Comparison of ENCODE assay signal across 8 mouse cellular contexts in the genomic region with DNA sequence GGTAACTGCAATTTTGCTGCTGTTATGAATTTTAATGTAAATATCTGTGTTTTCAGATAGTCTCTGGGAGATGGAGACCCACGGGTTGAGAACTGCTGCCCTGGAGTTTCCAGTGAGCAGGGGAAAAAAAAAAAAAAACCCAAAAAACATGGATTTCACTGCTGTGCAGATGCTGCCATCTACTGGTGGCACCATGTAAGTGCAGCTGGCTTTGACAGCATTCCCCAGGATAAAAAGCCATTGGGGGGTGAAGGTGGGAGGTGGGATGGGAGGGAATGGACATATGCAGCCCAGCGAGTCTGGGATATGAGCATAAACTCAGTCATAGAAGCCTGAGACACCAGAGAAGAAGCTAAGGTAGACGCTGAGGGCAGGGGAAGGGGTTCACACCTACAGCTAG.
DNase-seq lines count a peak whose midpoint lies in the region; ATAC-seq and TF ChIP-seq lines count a peak whose summit lies in the region.

No protein-coding gene starts in this region.

- peak; percentile 34 to 58 for DNase-seq in heart, postnatal 10 days
- DNase-seq in spleen, adult 2 months (ENCODE audit: low read depth in 1 of 2, low spot score in 2 of 2) = no peak
- DNase-seq in spleen, postnatal 36 days (ENCODE audit: low spot score in 2 of 2) = no peak
- peak; percentile 66 for DNase-seq in embryo, embryonic 10 days (ENCODE audit: low spot score)
- no peak for DNase-seq in gastrocnemius, postnatal 36 days

- H3K4me2 ChIP-seq in heart, embryonic 12.5 days = no peak overlapping the region

- peak; percentile 69; the same call in 1 of the 2 replicates for TF ChIP-seq CTCF in spleen, adult 2 months (IDR thresholded peaks at IDR 0.05; ENCODE audit: extremely low read depth, insufficient read depth, insufficient read length, insufficient replicate concordance)

- TF ChIP-seq POLR2A in spleen, adult 2 months (IDR thresholded peaks at IDR 0.05; ENCODE audit: low read depth, low read length) = no peak

- 14% methylated on average over 3 of the region's 3 CpGs for WGBS in heart, embryonic 12.5 days
- WGBS in spleen, adult 2 months = 21% methylated on average over 3 of the region's 3 CpGs

- peaks cover 15% of the 10 kb centered on the region for H3K4me1 ChIP-seq in heart, embryonic 12.5 days (replicated peaks)
- peaks cover 3% of the 10 kb centered on the region; the same call in 1 of the 2 replicates for H3K4me1 ChIP-seq in spleen, adult 2 months (ENCODE audit: control insufficient read depth, insufficient read depth, insufficient read length)

- ATAC-seq in heart, embryonic 12.5 days (ENCODE audit: insufficient number of reproducible peaks, low FRiP score) = no peak
- ATAC-seq in megakaryocyte progenitor cell, adult 5-6 weeks (replicated peaks; ENCODE audit: poor library complexity) = peak; percentile 32; the same call in 1 of the 2 replicates
- ATAC-seq in frontal cortex, adult (ENCODE audit: low TSS enrichment) = no peak

- no peaks in the 10 kb centered on the region for H3K36me3 ChIP-seq in heart, embryonic 12.5 days
- no peaks in the 10 kb centered on the region for H3K36me3 ChIP-seq in spleen, adult 2 months (ENCODE audit: control insufficient read depth, insufficient read depth, low read length)

- H3K9me3 ChIP-seq in heart, embryonic 12.5 days (replicated peaks) = no peaks in the 10 kb centered on the region

- H3K27ac ChIP-seq in heart, embryonic 12.5 days (ENCODE audit: poor library complexity, severe bottlenecking) = no peak overlapping the region
- H3K27ac ChIP-seq in spleen, adult 2 months (ENCODE audit: insufficient read depth, low read length) = no peak overlapping the region

- no peaks in the 10 kb centered on the region; the same call in 1 of the 2 replicates for H3K27me3 ChIP-seq in heart, embryonic 12.5 days (replicated peaks)
- H3K27me3 ChIP-seq in spleen, adult 2 months (ENCODE audit: control insufficient read depth, insufficient read depth, low read length) = no peaks in the 10 kb centered on the region

- H3K4me3 ChIP-seq in heart, embryonic 12.5 days = no peak overlapping the region
- H3K4me3 ChIP-seq in spleen, adult 2 months (ENCODE audit: extremely low read depth, insufficient read depth, insufficient read length) = no peak overlapping the region

- H3K9ac ChIP-seq in heart, embryonic 12.5 days = no peak overlapping the region

- intact Hi-C loops in heart, postnatal 10 days (cut with DNase I) = no loop called here
- intact Hi-C loops in gastrocnemius, postnatal 36 days (cut with DNase I) = no loop called here

Comparison
In these comparisons a context has a peak if more than half of its experiments do, and no peak if none do; other contexts are left out.
1. DNase-seq: peak in heart, postnatal 10 days (2 of 2) and embryo, embryonic 10 days (single experiment); none in spleen, adult 2 months (0 of 2), spleen, postnatal 36 days (0 of 2) and gastrocnemius, postnatal 36 days (0 of 2).